Mouse (Mus musculus) heart, embryonic 15.5 days (tissue): ENCODE measurements around the gene Gm31571. TPM values are rescaled to one million over a fixed set of nuclear protein-coding genes. Genes with fewer than 3 reads are reported as not detected.
"Not testable (repeated sequence)": the region's sequence is repeated elsewhere in the genome, so short reads cannot be mapped to it uniquely, and the experiment has no call there.

Experiments
- ATAC-seq: fragments of 200-750 bp; cut with Nextera tagmentation; replicated peaks from 2 replicates; pipeline ENCODE4 v1.8.0; 2017; ENCODE audit warnings: low read depth, moderate TSS enrichment; ENCODE audit not compliant: insufficient number of reproducible peaks, insufficient read depth, low FRiP score
- H3K27ac ChIP-seq: fragments of 300-500 bp; sonication (generic); 2 replicates; pipeline ENCODE4 v1.5.1; 2015; ENCODE audit warnings: mild to moderate bottlenecking, inconsistent platforms
- H3K27me3 ChIP-seq: fragments of 300-500 bp; sonication (generic); 2 replicates; pipeline ENCODE4 v1.6.1; 2015; ENCODE audit warnings: inconsistent platforms
- H3K36me3 ChIP-seq: fragments of 300-500 bp; sonication (generic); 2 replicates; pipeline ENCODE4 v1.6.1; 2015; ENCODE audit warnings: mild to moderate bottlenecking, inconsistent platforms
- H3K4me1 ChIP-seq: fragments of 300-500 bp; sonication (generic); replicated peaks from 2 replicates; pipeline ENCODE4 v1.6.1; 2015; ENCODE audit warnings: inconsistent platforms
- H3K4me2 ChIP-seq: fragments of 300-500 bp; sonication (generic); 2 replicates; pipeline ENCODE4 v1.6.1; 2015; ENCODE audit warnings: inconsistent platforms, mild to moderate bottlenecking, moderate library complexity
- H3K4me3 ChIP-seq: fragments of 300-500 bp; sonication (generic); 2 replicates; pipeline ENCODE4 v1.5.1; 2015; ENCODE audit warnings: mild to moderate bottlenecking, inconsistent platforms
- H3K9ac ChIP-seq: fragments of 300-500 bp; sonication (generic); 2 replicates; pipeline ENCODE4 v1.6.1; 2015; ENCODE audit warnings: mild to moderate bottlenecking, inconsistent platforms
- H3K9me3 ChIP-seq: fragments of 300-500 bp; sonication (generic); replicated peaks from 2 replicates; pipeline ENCODE4 v1.6.1; 2016; ENCODE audit warnings: inconsistent platforms
- WGBS: fragments of 180-500 bp; shearing (Covaris S2); methylation state at CpG from one replicate; pipeline ENCODE4 v1.1.7; 2015; ENCODE audit warnings: mixed read lengths; 5-methylcytosine and 5-hydroxymethylcytosine counted together
- polyA plus RNA-seq: library from polyadenylated mRNA; unstranded; fragments of >200 nt; fragmentation: Nextera tagmentation; extraction: Ambion mirVana; gene quantifications from 2 replicates; pipeline ENCODE4 v1.2.1, GENCODE M21; 2015

The Gm31571 gene
- polyA plus RNA-seq = not detected in 2 replicates

DNA sequence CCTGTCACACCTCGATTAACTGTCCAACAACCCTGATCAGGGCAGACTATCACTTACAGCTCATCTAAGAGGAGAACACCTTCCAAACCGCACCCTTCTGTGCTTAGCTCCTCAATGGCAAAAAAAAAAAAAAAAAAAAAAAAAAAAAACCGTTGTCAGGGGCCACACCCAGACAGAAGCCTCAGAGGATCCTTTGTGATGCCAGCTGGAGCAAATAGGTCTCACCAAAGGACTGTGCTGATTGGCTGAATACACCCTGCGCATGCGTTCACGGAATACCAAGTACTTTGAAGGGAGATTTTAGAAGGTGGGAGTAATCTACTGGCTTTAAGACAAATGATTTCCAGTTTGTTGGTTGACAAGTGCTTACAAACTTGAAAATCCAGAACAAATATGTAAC is at the start of gene Gm31571:
Gene Gm31571 (minus strand): TSS at position 101 of the 400 bp plus-strand sequence.
- H3K4me1 ChIP-seq, ATAC-seq, H3K4me3 ChIP-seq, H3K9ac ChIP-seq, H3K27ac ChIP-seq, H3K27me3 ChIP-seq, H3K4me2 ChIP-seq, H3K36me3 ChIP-seq, H3K9me3 ChIP-seq: not testable (repeated sequence)
- no CpG with 5 or more reads among the region's 6 CpGs for WGBS
